Mouse (Mus musculus): ENCODE results near the gene Impdh1.
"Not testable (repeated sequence)": the region's sequence is repeated elsewhere in the genome, so short reads cannot be mapped to it uniquely, and the experiment has no call there.

The Impdh1 gene

GRCm38 (mm10) chr6:29215881-29216501 is at the start of gene Impdh1:
Gene Impdh1 (minus strand): TSS chr6:29216364.
- peak; percentile 74 for DNase-seq (ENCODE audit: low read depth, low spot score)

- no peak for DNase-seq (ENCODE audit: low read depth, low spot score)
Measured at GRCm38 (mm10) chr6:29264456-29264781, 48.3 kb upstream of the Impdh1 start.

- DNase-seq (ENCODE audit: low read depth, low spot score) = no peak
Measured at GRCm38 (mm10) chr6:29263650-29264455, 47.7 kb upstream of the Impdh1 start.

- DNase-seq (ENCODE audit: low read depth, low spot score) = no peak
Measured at GRCm38 (mm10) chr6:29261831-29262230, 45.7 kb upstream of the Impdh1 start.

- DNase-seq (ENCODE audit: low read depth, low spot score) = no peak
Measured at GRCm38 (mm10) chr6:29259418-29259817, 43.3 kb upstream of the Impdh1 start.

- no peak for DNase-seq (ENCODE audit: low read depth, low spot score)
Measured at GRCm38 (mm10) chr6:29247072-29247471, 30.9 kb upstream of the Impdh1 start.

GRCm38 (mm10) chr6:29246585-29246984 is 30.4 kb upstream of the Impdh1 start:
- no peak for DNase-seq (ENCODE audit: low read depth, low spot score)

- DNase-seq (ENCODE audit: low read depth, low spot score) = no peak
Measured at GRCm38 (mm10) chr6:29246183-29246582, 30.0 kb upstream of the Impdh1 start.

- DNase-seq (ENCODE audit: low read depth, low spot score) = no peak
Measured at GRCm38 (mm10) chr6:29245272-29246120, 29.3 kb upstream of the Impdh1 start.

GRCm38 (mm10) chr6:29242265-29242664 is 26.1 kb upstream of the Impdh1 start:
- no peak for DNase-seq (ENCODE audit: low read depth, low spot score)

GRCm38 (mm10) chr6:29241697-29242096 is 25.5 kb upstream of the Impdh1 start:
- no peak for DNase-seq (ENCODE audit: low read depth, low spot score)

GRCm38 (mm10) chr6:29240806-29241205 is 24.6 kb upstream of the Impdh1 start:
- peak; percentile 75 for DNase-seq (ENCODE audit: low read depth, low spot score)

- DNase-seq (ENCODE audit: low read depth, low spot score) = no peak
Measured at GRCm38 (mm10) chr6:29234272-29234671, 18.1 kb upstream of the Impdh1 start.

- DNase-seq (ENCODE audit: low read depth, low spot score) = no peak
Measured at GRCm38 (mm10) chr6:29233710-29234109, 17.5 kb upstream of the Impdh1 start.

- DNase-seq (ENCODE audit: low read depth, low spot score) = no peak
Measured at GRCm38 (mm10) chr6:29232321-29232720, 16.2 kb upstream of the Impdh1 start.

- DNase-seq (ENCODE audit: low read depth, low spot score) = no peak
Measured at GRCm38 (mm10) chr6:29231799-29232198, 15.6 kb upstream of the Impdh1 start.

GRCm38 (mm10) chr6:29230386-29230785 is 14.2 kb upstream of the Impdh1 start:
- DNase-seq (ENCODE audit: low read depth, low spot score) = no peak

GRCm38 (mm10) chr6:29229265-29229913 is 13.2 kb upstream of the Impdh1 start:
- DNase-seq (ENCODE audit: low read depth, low spot score) = no peak

- not testable (repeated sequence) for DNase-seq (ENCODE audit: low read depth, low spot score)
Measured at GRCm38 (mm10) chr6:29217717-29218116, 1.6 kb upstream of the Impdh1 start.

- no peak for DNase-seq (ENCODE audit: low read depth, low spot score)
Measured at GRCm38 (mm10) chr6:29215181-29215580, 983 bp downstream of the Impdh1 start.

- no peak for DNase-seq (ENCODE audit: low read depth, low spot score)
Measured at GRCm38 (mm10) chr6:29214776-29215175, 1.4 kb downstream of the Impdh1 start.

- DNase-seq (ENCODE audit: low read depth, low spot score) = no peak
Measured at GRCm38 (mm10) chr6:29214245-29214644, 1.9 kb downstream of the Impdh1 start.

Measured in forelimb bud, embryonic 11.5 days (tissue).